Mouse (Mus musculus) CH12.LX (cell line): ENCODE measurements around the gene Kank3. TPM values are rescaled to one million over a fixed set of nuclear protein-coding genes. Genes with fewer than 3 reads are reported as not detected.

Experiments
- DNase-seq: peaks from one replicate; pipeline ENCODE4 v3.0.0-alpha.2; 2013; ENCODE audit errors: extremely low read depth
- H3K27ac ChIP-seq: 2 replicates; pipeline ENCODE4 v1.5.1; 2012; ENCODE audit warnings: low read depth, mild to moderate bottlenecking, control low read depth, moderate library complexity; ENCODE audit not compliant: insufficient read depth
- H3K27me3 ChIP-seq: replicated peaks from 2 replicates; pipeline ENCODE3; 2012; ENCODE audit warnings: inconsistent platforms
- H3K36me3 ChIP-seq, 2 experiments: replicated peaks in 1 of 2; 2 replicates each; pipeline versions ENCODE3 to v1.6.1; 2012; ENCODE audit warnings: inconsistent platforms in 1 of 2, low read length in 1 of 2, mild to moderate bottlenecking in 1 of 2, mixed read lengths in 1 of 2, moderate library complexity in 1 of 2; ENCODE audit not compliant: control insufficient read depth in 1 of 2, insufficient read depth in 1 of 2
- H3K4me1 ChIP-seq, 2 experiments: 2 replicates each; pipeline ENCODE4 v1.6.1; 2012; ENCODE audit warnings: inconsistent platforms in 1 of 2, moderate library complexity in 1 of 2; ENCODE audit not compliant: insufficient read depth in 2 of 2, control insufficient read depth in 1 of 2
- H3K4me2 ChIP-seq: 2 replicates; pipeline ENCODE4 v1.6.1; 2012; ENCODE audit warnings: low read depth, mild to moderate bottlenecking, control low read depth; ENCODE audit not compliant: poor library complexity, insufficient read depth, severe bottlenecking
- H3K4me3 ChIP-seq, 3 experiments: fragments of 150-350 bp in 1 of 3; sonication (generic) in 1 of 3; replicated peaks in 1 of 3; 2 replicates each; pipeline versions ENCODE3 to v1.5.1; 2011 to 2012; ENCODE audit warnings: low read depth in 2 of 3, low read length in 2 of 3, mild to moderate bottlenecking in 2 of 3, moderate library complexity in 2 of 3, control low read depth in 1 of 3, improper control_type of control experiment in 1 of 3, inconsistent platforms in 1 of 3, mixed read lengths in 1 of 3; ENCODE audit not compliant: poor library complexity in 1 of 3
- H3K79me2 ChIP-seq: replicated peaks from 2 replicates; pipeline ENCODE4 v1.6.1; 2012; ENCODE audit warnings: mild to moderate bottlenecking, moderate library complexity; ENCODE audit not compliant: control insufficient read depth, poor library complexity, insufficient read depth, severe bottlenecking; ENCODE audit errors: extremely low read depth
- H3K9ac ChIP-seq: 2 replicates; pipeline ENCODE4 v1.6.1; 2012; ENCODE audit warnings: low read depth, mild to moderate bottlenecking, control low read depth, moderate library complexity; ENCODE audit not compliant: insufficient read depth
- H3K9me3 ChIP-seq: replicated peaks from 2 replicates; pipeline ENCODE3; 2012; ENCODE audit warnings: low read length, inconsistent platforms, mixed read lengths
- BHLHE40 ChIP-seq: IDR thresholded peaks from 2 replicates; pipeline ENCODE4 v1.6.1; 2011; ENCODE audit warnings: mild to moderate bottlenecking, low read depth, low read length, improper control_type of control experiment
- CHD1 ChIP-seq: IDR thresholded peaks from 2 replicates; pipeline ENCODE4 v1.6.1; 2012; ENCODE audit warnings: low read depth, low read length, improper control_type of control experiment, inconsistent platforms
- CHD2 ChIP-seq: IDR thresholded peaks from 2 replicates; pipeline ENCODE4 v1.6.1; 2011; ENCODE audit warnings: low read length, improper control_type of control experiment
- CTCF ChIP-seq, 2 experiments: IDR thresholded peaks in 1 of 2; conservative IDR thresholded peaks in 1 of 2; 2 replicates each; pipeline ENCODE4 v1.5.1; 2011 to 2012; ENCODE audit warnings: low read depth in 2 of 2, low read length in 2 of 2, improper control_type of control experiment in 1 of 2, inconsistent platforms in 1 of 2, mild to moderate bottlenecking in 1 of 2, moderate library complexity in 1 of 2
- E2F4 ChIP-seq: IDR thresholded peaks from 2 replicates; pipeline ENCODE4 v1.6.1; 2011; ENCODE audit warnings: low read depth, low read length, improper control_type of control experiment; ENCODE audit not compliant: insufficient replicate concordance
- ELF1 ChIP-seq: IDR thresholded peaks from 2 replicates; pipeline ENCODE4 v1.6.1; 2014; ENCODE audit warnings: low read depth, mild to moderate bottlenecking, inconsistent platforms, low read length, improper control_type of control experiment
- EP300 ChIP-seq: IDR thresholded peaks from 2 replicates; pipeline ENCODE4 v1.6.1; 2011; ENCODE audit warnings: low read length, improper control_type of control experiment
- ETS1 ChIP-seq: conservative IDR thresholded peaks from 2 replicates; pipeline ENCODE4 v1.6.1; 2012; ENCODE audit warnings: low read depth, mild to moderate bottlenecking, inconsistent platforms, low read length, improper control_type of control experiment, moderate library complexity
- GABPA ChIP-seq: IDR thresholded peaks from 2 replicates; pipeline ENCODE4 v1.6.1; 2012; ENCODE audit warnings: low read depth, low read length, improper control_type of control experiment, inconsistent platforms; ENCODE audit not compliant: insufficient replicate concordance
- HCFC1 ChIP-seq: IDR thresholded peaks from 2 replicates; pipeline ENCODE4 v1.6.1; 2012; ENCODE audit warnings: low read depth, mild to moderate bottlenecking, inconsistent platforms, low read length, improper control_type of control experiment
- IRF4 ChIP-seq: IDR thresholded peaks from 2 replicates; pipeline ENCODE4 v1.6.1; 2014; ENCODE audit warnings: low read depth, mild to moderate bottlenecking, inconsistent platforms, low read length, improper control_type of control experiment
- JUN ChIP-seq: IDR thresholded peaks from 2 replicates; pipeline ENCODE4 v1.6.1; 2011; ENCODE audit warnings: low read depth, mild to moderate bottlenecking, low read length, improper control_type of control experiment, moderate library complexity; ENCODE audit not compliant: insufficient read depth
- JUND ChIP-seq: conservative IDR thresholded peaks from 2 replicates; pipeline ENCODE4 v1.6.1; 2011; ENCODE audit warnings: low read depth, low read length, improper control_type of control experiment
- KAT2A ChIP-seq: IDR thresholded peaks from 2 replicates; pipeline ENCODE4 v1.6.1; 2012; ENCODE audit warnings: low read length, improper control_type of control experiment, inconsistent platforms; ENCODE audit not compliant: insufficient replicate concordance
- MAFK ChIP-seq: IDR thresholded peaks from 2 replicates; pipeline ENCODE4 v1.6.1; 2011; ENCODE audit warnings: low read length, improper control_type of control experiment; ENCODE audit not compliant: insufficient replicate concordance
- MAX ChIP-seq: IDR thresholded peaks from 2 replicates; pipeline ENCODE4 v1.6.1; 2011; ENCODE audit warnings: low read length, improper control_type of control experiment
- MAZ ChIP-seq: IDR thresholded peaks from 2 replicates; pipeline ENCODE4 v1.6.1; 2012; ENCODE audit warnings: low read depth, mild to moderate bottlenecking, inconsistent platforms, low read length, improper control_type of control experiment, moderate library complexity
- MEF2A ChIP-seq: IDR thresholded peaks from 2 replicates; pipeline ENCODE4 v1.6.1; 2014; ENCODE audit warnings: low read depth, mild to moderate bottlenecking, inconsistent platforms, low read length, improper control_type of control experiment, borderline replicate concordance
- MXI1 ChIP-seq: IDR thresholded peaks from 2 replicates; pipeline ENCODE4 v1.6.1; 2011; ENCODE audit warnings: mild to moderate bottlenecking, low read depth, low read length, improper control_type of control experiment
- MYC ChIP-seq: IDR thresholded peaks from 2 replicates; pipeline ENCODE4 v1.6.1; 2011; ENCODE audit warnings: low read depth, mild to moderate bottlenecking, improper control_type of control experiment, low read length
- NELFE ChIP-seq: IDR thresholded peaks from 2 replicates; pipeline ENCODE4 v1.6.1; 2011; ENCODE audit warnings: low read depth, low read length, improper control_type of control experiment
- NRF1 ChIP-seq: IDR thresholded peaks from 2 replicates; pipeline ENCODE4 v1.6.1; 2014; ENCODE audit warnings: low read depth, mild to moderate bottlenecking, inconsistent platforms, low read length, improper control_type of control experiment, moderate library complexity
- PAX5 ChIP-seq: IDR thresholded peaks from 2 replicates; pipeline ENCODE4 v1.6.1; 2012; ENCODE audit warnings: low read length, inconsistent platforms, mixed read lengths
- POLR2A ChIP-seq: IDR thresholded peaks from 2 replicates; pipeline ENCODE4 v1.6.1; 2011; ENCODE audit warnings: low read depth, mild to moderate bottlenecking, improper control_type of control experiment, low read length
- POLR2AphosphoS2 ChIP-seq: IDR thresholded peaks from 2 replicates; pipeline ENCODE4 v1.6.1; 2011; ENCODE audit warnings: low read depth, low read length, improper control_type of control experiment
- RAD21 ChIP-seq: IDR thresholded peaks from 2 replicates; pipeline ENCODE4 v1.6.1; 2011; ENCODE audit warnings: low read depth, mild to moderate bottlenecking, low read length, improper control_type of control experiment, moderate library complexity
- RCOR1 ChIP-seq: conservative IDR thresholded peaks from 2 replicates; pipeline ENCODE4 v1.6.1; 2012; ENCODE audit warnings: low read depth, mild to moderate bottlenecking, inconsistent platforms, low read length, improper control_type of control experiment
- SIN3A ChIP-seq: IDR thresholded peaks from 2 replicates; pipeline ENCODE4 v1.6.1; 2012; ENCODE audit warnings: low read length, improper control_type of control experiment, inconsistent platforms
- SMC3 ChIP-seq: IDR thresholded peaks from 2 replicates; pipeline ENCODE4 v1.6.1; 2011; ENCODE audit warnings: low read depth, low read length, improper control_type of control experiment
- TBP ChIP-seq: conservative IDR thresholded peaks from 2 replicates; pipeline ENCODE4 v1.6.1; 2011; ENCODE audit warnings: low read depth, low read length, improper control_type of control experiment
- TCF12 ChIP-seq: IDR thresholded peaks from 2 replicates; pipeline ENCODE4 v1.6.1; 2014; ENCODE audit warnings: low read depth, mild to moderate bottlenecking, inconsistent platforms, low read length, improper control_type of control experiment
- UBTF ChIP-seq: IDR thresholded peaks from 2 replicates; pipeline ENCODE4 v1.6.1; 2012; ENCODE audit warnings: low read depth, mild to moderate bottlenecking, inconsistent platforms, low read length, improper control_type of control experiment, moderate library complexity
- USF1 ChIP-seq: IDR thresholded peaks from 2 replicates; pipeline ENCODE4 v1.6.1; 2014; ENCODE audit warnings: low read depth, mild to moderate bottlenecking, inconsistent platforms, low read length, improper control_type of control experiment
- USF2 ChIP-seq: conservative IDR thresholded peaks from 2 replicates; pipeline ENCODE4 v1.6.1; 2011; ENCODE audit warnings: low read depth, low read length, improper control_type of control experiment
- ZC3H11A ChIP-seq: IDR thresholded peaks from 2 replicates; pipeline ENCODE4 v1.6.1; 2012; ENCODE audit warnings: low read depth, mild to moderate bottlenecking, inconsistent platforms, low read length, improper control_type of control experiment
- ZKSCAN1 ChIP-seq: IDR thresholded peaks from 2 replicates; pipeline ENCODE4 v1.6.1; 2012; ENCODE audit warnings: low read depth, inconsistent platforms, low read length, improper control_type of control experiment, borderline replicate concordance
- ZMIZ1 ChIP-seq: IDR thresholded peaks from 2 replicates; pipeline ENCODE4 v1.6.1; 2012; ENCODE audit warnings: low read depth, mild to moderate bottlenecking, inconsistent platforms, low read length, improper control_type of control experiment
- ZNF384 ChIP-seq: IDR thresholded peaks from 2 replicates; pipeline ENCODE4 v1.6.1; 2012; ENCODE audit warnings: low read depth, low read length, improper control_type of control experiment, inconsistent platforms
- dilution Hi-C: fragments of 300-500 bp; cut with MboI; formaldehyde crosslinking; loops from 2 replicates; pipeline ENCODE4 v1.14.3; 2020; ENCODE audit warnings: low sequenced_read_pairs; ENCODE audit not compliant: extremely low pct_unique_long_range_greater_than_20kb, extremely low pct_ligation_motif_present
- in situ Hi-C: fragments of 300-500 bp; cut with MboI; formaldehyde crosslinking; loops from 3 replicates; pipeline ENCODE4 v1.14.3; 2019; ENCODE audit warnings: low sequenced_read_pairs, low pct_ligation_motif_present, low pct_unique_long_range_greater_than_20kb, mixed read lengths
- polyA plus RNA-seq: library from polyadenylated mRNA; unstranded; fragments of >175 nt; gene quantifications from 2 replicates; pipeline ENCODE4 v1.2.1, GENCODE M21; 2012; ENCODE audit warnings: low read depth; ENCODE audit not compliant: insufficient read length
- total RNA-seq, 2 experiments: library from RNA; depleted of rRNA; stranded (reverse); fragments of 300-350 nt in 1 of 2; fragments of >200 nt in 1 of 2; gene quantifications; 2 replicates each; pipeline ENCODE4 v1.2.3; 2012 to 2014

The Kank3 gene
- total and polyA plus RNA-seq, 3 experiments, result 0.50 to 15.7 (median 1.8) TPM

DNA sequence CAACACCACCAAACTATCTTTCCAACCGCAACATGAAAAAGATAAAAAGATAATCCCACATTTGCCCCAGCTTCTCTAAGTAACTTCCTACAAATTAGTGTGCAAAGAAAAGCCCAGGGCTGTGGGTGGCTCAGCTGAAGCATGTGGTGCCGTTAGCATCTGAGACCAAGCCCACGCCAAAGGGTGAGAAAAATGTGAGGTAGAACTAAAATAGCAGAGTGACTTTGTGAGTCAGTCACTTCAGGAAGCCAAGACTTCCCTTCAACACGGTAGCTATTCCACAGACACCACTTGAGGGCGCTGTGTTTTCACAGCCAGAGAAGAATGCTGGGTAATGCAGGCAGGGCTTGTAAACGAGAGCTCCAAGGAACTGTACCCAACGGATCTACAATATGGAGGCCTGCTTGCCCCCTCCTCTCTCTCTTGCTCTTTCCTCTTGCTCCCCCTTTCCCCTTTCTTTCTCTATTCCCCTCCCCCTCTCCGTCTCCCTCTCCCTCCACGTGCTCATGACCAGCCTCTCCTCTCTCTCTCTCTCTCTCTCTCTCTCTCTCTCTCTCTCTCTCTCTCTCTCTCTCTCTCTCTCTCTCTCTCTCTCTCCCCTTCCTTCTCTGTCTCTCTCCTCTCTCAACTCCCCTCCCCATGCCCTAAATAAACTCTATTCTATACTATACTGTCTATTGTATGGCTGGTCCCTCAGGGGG, 55.2 kb downstream of the Kank3 start:
- peaks cover 0 to 5% of the 10 kb centered on the region in 2 experiments for H3K36me3 ChIP-seq
- peak; percentile 85 for DNase-seq
- dilution Hi-C loops (no loop called here), in situ Hi-C loops (no loop called here)
- H3K4me1 ChIP-seq, result peaks cover 0 to 6% of the 10 kb centered on the region in 2 experiments; a peak in 3 of 4 replicates
- no peaks in the 10 kb centered on the region for H3K79me2 ChIP-seq
- no peak overlapping the region for H3K27ac ChIP-seq
- no peaks in the 10 kb centered on the region for H3K27me3 ChIP-seq
- H3K9me3 ChIP-seq, result no peaks in the 10 kb centered on the region
- H3K4me2 ChIP-seq, result 0 out of 2 replicates have a peak overlapping the region, but pooled peaks have one; percentile 18
- no peak for TF ChIP-seq CHD1
- TF ChIP-seq BHLHE40, result peak; percentile 52
- TF ChIP-seq ZNF384, result no peak
- TF ChIP-seq MAFK, result no peak
- TF ChIP-seq NRF1, result 0 out of 2 replicates have a peak, but pooled peaks have one; percentile 29
- TF ChIP-seq USF2, result no peak
- no peak for TF ChIP-seq MAZ
- peak; percentile 74; the same call in 1 of the 2 replicates for TF ChIP-seq MYC
- no peak for TF ChIP-seq GABPA
- no peak for TF ChIP-seq ZKSCAN1
- no peak for TF ChIP-seq KAT2A
- TF ChIP-seq SMC3, result peak; percentile 40
- peak; percentile 65 for TF ChIP-seq ELF1
- TF ChIP-seq MAX, result peak; percentile 67
- TF ChIP-seq PAX5, result no peak
- no peak for TF ChIP-seq POLR2AphosphoS2
- TF ChIP-seq UBTF, result no peak
- TF ChIP-seq SIN3A, result no peak
- peak; percentile 55 for TF ChIP-seq CHD2
- TF ChIP-seq TCF12, result no peak
- TF ChIP-seq MEF2A, result peak; percentile 66; the same call in 1 of the 2 replicates
- no peak for TF ChIP-seq ETS1
- 0 out of 2 replicates have a peak, but pooled peaks have one; percentile 35 for TF ChIP-seq EP300
- no peak for TF ChIP-seq RCOR1
- TF ChIP-seq CTCF (conservative IDR thresholded peaks at IDR 0.05 in 1 of 2, IDR thresholded peaks at IDR 0.05 in 1 of 2; ENCODE audit: low read depth in 2 of 2, low read length in 2 of 2), result peak; percentile 78 to 81
- no peak for TF ChIP-seq ZC3H11A
- no peak for TF ChIP-seq E2F4
- TF ChIP-seq POLR2A, result 0 out of 2 replicates have a peak, but pooled peaks have one; percentile 17
- no peak for TF ChIP-seq ZMIZ1
- no peak for TF ChIP-seq USF1
- peak; percentile 38; the same call in 1 of the 2 replicates for TF ChIP-seq HCFC1
- no peak for TF ChIP-seq NELFE
- TF ChIP-seq TBP, result no peak
- peak; percentile 47 for TF ChIP-seq RAD21
- TF ChIP-seq IRF4, result peak; percentile 47; the same call in 1 of the 2 replicates
- TF ChIP-seq MXI1, result no peak
- no peak for TF ChIP-seq JUN
- TF ChIP-seq JUND, result 0 out of 2 replicates have a peak, but pooled peaks have one; percentile 21
- H3K4me3 ChIP-seq, result no peak overlapping the region
- H3K9ac ChIP-seq, result no peak overlapping the region
